Mouse (Mus musculus): Measurements from ENCODE around the gene Map3k3.

Gene Map3k3

GRCm38 (mm10) chr11:106159216-106159920, 75.0 kb downstream of the Map3k3 start:
- DNase-seq = peak; percentile 87

- peak; percentile 88 for DNase-seq
Observed at GRCm38 (mm10) chr11:106159921-106160840, 75.8 kb downstream of the Map3k3 start.

GRCm38 (mm10) chr11:106160841-106161721, 76.7 kb downstream of the Map3k3 start, which contains the start of the genes Gm10840 and Limd2:
Gene Gm10840, plus strand, starts transcription at chr11:106160850.
Gene Limd2, minus strand, starts transcription at chr11:106160860.
- peak; percentile 74 for DNase-seq

DNA sequence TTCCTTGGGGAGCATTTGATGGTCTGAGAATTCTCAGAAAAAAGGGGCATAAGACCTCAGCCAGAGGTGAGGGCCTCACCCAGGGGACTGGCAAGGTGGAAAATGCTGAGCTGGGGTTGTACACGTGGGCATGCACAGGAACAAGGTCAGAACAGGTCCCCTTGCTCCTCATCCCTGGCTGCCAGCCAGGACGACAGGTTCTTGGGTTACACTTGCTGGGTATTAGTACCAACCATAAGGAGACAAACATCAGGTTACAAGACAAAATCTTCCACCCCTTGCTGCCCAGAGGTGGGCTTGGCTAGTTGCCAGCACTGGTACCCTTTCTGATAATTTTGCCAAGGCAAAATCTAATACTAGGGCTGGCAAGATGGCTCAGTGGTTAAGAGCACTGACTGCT, 77.8 kb downstream of the Map3k3 start:
- no peak for DNase-seq

DNA sequence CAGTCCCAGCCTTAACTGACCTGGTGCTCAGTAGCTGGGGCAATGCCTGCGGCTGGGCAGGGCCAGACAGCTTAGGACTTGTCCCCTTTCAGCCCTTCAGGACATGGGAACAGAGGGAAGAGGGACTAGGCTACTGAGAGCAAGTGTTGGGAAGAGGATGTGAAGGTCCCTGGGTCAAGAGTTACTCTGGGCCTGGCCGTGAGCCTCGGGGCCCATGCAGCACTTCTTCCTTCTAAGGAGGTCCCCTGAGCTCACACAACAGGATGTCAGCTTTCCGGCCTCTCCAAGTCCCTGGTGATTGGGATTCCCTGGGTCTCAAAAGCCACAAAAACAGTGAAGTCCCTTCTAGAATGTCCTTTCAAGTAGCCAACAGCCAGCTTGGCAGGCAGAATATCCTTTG, 79.1 kb downstream of the Map3k3 start:
- peak; percentile 34 for DNase-seq

- no peak for DNase-seq
Observed at GRCm38 (mm10) chr11:106164601-106165180, 80.3 kb downstream of the Map3k3 start.

GRCm38 (mm10) chr11:106167435-106167834, 83.0 kb downstream of the Map3k3 start:
- DNase-seq = no peak

GRCm38 (mm10) chr11:106170807-106171206, 86.4 kb downstream of the Map3k3 start:
- DNase-seq = peak; percentile 67

DNA sequence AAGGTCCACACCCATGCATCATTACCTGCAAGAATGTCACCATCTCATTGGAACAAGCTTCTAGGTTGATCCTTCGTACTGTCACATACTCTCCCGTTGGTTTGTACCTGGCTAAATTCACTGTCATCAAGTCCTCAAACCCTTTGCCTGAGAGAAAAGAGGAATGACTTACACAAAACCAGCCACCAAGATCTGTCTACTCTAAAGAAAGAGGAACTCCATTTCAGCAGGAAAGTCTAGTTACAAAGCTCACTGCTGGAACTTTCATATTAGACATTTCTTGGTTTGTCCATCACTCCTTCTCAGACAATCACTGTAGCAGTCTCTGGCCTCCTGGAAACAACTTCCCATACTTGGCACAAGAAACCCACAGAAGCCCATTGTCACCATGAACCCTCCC, 88.8 kb downstream of the Map3k3 start:
- no peak for DNase-seq

DNA sequence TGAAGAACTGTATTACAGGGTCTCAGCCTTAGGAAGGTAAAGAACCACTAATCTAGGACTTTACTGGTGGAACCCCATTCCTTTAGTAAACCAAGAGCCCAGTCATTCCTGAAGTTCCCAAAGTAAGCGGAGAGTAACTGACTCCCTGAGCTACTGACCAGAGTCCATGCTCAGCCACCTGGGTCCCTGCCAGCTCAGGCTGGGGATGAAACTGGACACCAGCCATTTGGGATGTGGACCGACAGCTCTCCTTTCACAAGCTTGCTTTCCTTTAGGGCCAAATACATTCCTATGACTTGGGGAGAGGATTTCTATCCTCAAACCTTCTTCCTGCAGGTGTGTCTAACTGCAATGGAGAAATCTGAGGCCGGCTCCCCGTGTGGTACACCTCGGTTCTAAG, 90.0 kb downstream of the Map3k3 start:
- no peak for DNase-seq

DNA sequence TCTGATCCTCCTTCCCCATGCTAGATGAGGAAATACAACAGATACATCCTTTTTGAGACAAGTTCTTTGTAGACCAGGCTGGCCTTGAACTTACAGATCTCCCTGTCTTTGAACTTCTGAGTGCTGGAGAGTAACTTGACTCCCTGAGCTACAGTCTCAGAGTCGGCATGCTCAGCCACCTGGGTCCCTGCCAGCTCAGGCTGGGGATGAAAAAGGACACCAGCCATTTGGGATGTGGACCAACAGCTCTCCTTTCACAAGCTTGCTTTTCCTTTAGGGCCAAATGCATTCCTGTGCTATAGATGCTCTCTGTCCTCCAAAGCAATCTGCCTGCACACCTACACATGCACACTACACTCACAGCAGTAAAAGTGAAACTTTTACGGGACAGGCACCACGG, 90.7 kb downstream of the Map3k3 start:
- DNase-seq = no peak

DNA sequence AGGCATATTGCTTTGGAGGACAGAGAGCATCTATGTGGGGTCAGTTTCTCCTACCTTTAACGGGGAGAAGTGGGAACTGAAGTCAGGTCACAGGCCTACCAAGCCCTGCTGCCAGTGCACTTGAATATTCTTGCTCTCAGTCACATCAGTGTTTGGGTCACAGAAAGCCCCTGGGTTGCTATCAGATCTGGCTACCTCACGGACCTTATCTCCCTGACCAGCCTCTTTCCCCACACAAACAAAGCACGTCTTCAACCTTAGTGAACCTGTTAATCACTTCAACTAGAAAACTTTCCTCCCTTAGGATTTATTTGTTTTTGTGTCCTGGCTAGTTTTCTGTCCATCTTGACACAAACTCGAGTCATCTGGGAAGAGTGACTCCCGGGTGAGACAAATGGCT, 92.0 kb downstream of the Map3k3 start:
- no peak for DNase-seq

- no peak for DNase-seq
Observed at GRCm38 (mm10) chr11:106178036-106178782, 93.8 kb downstream of the Map3k3 start.

- DNase-seq = no peak
Observed at GRCm38 (mm10) chr11:106179711-106180448, 95.5 kb downstream of the Map3k3 start.

DNA sequence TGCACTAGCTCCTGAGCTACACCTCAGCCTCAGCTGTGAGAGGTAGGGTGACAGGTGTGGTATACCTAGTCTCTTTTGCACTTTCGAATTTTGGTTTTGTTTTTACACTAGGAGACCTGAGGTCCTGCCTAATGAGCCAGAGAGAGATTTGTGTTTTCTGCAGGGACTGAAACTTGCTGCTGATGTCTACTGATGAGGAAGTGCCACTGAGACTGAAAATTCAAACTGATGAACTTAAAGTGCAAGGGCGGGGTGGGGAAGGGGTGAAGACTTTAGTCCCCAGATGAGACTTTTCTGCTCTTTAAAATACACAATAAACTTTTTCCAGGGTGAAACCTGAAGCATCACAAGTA, 96.0 kb downstream of the Map3k3 start:
- no peak for DNase-seq

GRCm38 (mm10) chr11:106187326-106187725, 102.9 kb downstream of the Map3k3 start:
- DNase-seq = no peak

DNA sequence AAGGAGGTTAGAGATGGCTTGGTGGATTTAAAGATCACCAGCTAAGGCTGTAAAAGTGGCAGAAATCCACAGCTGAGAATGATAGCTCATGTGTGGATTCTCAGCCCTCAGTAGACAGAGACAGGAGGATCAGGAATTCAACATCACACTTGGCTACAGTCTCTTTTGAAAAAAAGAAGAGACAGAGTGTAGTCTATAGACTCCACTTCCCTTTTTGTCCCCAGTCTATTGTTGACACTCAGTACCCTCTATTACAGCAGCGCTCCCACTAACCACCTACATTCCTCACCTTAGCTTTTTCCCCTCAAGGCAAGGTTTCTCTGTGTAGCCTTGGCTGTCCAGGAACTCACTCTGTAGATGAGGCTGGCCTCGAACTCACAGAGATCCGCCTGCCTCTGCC, 107.3 kb downstream of the Map3k3 start:
- DNase-seq = no peak

DNA sequence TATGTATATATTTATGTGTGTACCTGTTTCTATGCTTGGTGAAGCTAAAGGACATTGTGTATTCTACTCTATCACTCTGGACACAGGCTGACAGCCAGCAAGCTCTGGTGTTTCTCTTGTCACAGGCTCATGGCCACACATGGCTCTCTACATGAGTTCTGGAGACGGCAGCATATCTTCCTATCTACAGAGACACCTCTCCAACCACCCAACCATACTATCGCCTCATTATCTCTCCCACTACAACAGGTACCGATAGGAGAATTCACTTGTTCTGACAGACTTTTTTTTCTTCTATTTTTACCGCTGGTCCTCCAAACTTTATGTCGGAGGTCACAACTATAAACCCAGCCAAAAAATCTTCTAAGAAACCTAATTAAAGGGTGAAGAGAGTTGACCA, 107.8 kb downstream of the Map3k3 start:
- DNase-seq = no peak

- no peak for DNase-seq
Observed at GRCm38 (mm10) chr11:106192657-106193370, 108.4 kb downstream of the Map3k3 start.

DNA sequence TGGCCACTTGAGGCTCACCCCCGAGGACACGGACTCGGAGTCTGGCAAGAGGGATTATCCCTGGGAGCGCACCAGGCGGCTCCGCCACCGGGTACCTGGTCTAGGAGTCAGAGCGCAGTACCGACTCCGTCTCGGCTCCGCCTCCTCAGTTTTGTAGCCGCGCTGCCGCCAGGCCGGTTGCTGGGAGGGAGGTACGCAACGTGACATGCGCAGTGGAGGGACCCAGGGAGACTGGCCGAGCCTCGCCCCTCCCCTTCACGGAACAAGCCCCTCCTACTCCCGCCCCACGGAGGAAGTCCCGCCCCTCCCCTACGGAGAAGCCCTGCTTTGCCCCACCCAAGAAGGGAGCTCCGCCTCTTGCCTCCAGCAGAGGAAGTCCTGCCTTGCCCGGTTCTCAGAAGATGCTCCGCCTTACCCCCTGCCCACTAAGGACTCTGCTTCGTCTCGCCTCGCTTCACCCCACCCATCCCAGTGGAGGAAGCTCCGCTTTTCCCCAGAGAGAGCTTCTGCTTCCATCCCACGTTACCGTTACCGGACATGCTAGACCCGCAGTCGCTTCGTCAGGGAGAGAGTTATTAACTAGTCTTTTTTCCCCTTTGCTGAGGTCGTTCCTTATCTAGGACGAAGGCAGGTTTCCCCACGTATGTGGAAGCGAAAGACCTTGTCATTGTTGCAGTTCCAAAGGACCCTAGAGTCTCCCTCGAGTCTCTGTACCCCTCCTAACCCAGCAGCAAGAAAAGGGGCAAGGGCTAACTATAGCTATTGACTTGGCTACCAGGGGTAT, 109.2 kb downstream of the Map3k3 start:
- DNase-seq = peak; percentile 98

Data from lung, postnatal 10 days (tissue).